Mouse (Mus musculus): ENCODE results near the gene Abcc10.

- TF ChIP-seq CTCF (conservative IDR thresholded peaks at IDR 0.05; ENCODE audit: low read length) (no peak), NANOG (IDR thresholded peaks at IDR 0.05; ENCODE audit: borderline replicate concordance, low read length) (no peak)
Observed at GRCm38 (mm10) chr17:46269771-46270534, 58.2 kb downstream of the Abcc10 start.
